Mouse (Mus musculus) lung, postnatal 14 days (tissue): ENCODE results near the gene Icam5.
"Not testable (repeated sequence)": the region's sequence is repeated elsewhere in the genome, so short reads cannot be mapped to it uniquely, and the experiment has no call there.

Source experiments
- DNase-seq: peaks from one replicate; pipeline ENCODE4 v3.0.0; 2021

Icam5 gene

GRCm38 (mm10) chr9:21031896-21032351 lies at the start of gene Icam5:
TSS of gene Icam5 (plus strand) at chr9:21032073.
- DNase-seq = no peak

GRCm38 (mm10) chr9:20982171-20982570 lies 49.7 kb upstream of the Icam5 start:
- no peak for DNase-seq

DNA sequence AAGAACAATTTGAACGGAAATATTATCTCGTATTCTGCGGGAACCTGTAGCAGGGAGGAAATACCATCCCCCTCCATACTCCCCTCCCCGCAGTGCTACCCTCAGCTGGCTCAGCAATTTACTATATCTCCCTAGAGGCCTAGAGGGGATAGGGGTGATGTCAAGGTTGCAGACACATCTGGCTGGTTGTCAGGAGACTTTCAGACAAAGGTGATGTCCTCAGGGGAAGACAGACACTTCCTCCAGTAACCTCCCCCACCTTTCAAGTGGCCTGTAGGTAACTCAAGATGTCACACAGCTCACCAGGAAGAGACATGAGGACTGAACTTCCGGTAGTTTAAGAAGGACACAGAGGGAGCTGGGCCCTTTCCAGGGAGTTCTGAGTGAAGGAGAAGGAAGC lies 48.7 kb upstream of the Icam5 start:
- no peak for DNase-seq

GRCm38 (mm10) chr9:20986952-20987686 lies 44.8 kb upstream of the Icam5 start:
- no peak for DNase-seq

GRCm38 (mm10) chr9:20987953-20988352 lies 43.9 kb upstream of the Icam5 start:
- DNase-seq = no peak

GRCm38 (mm10) chr9:20990861-20991260 lies 41.0 kb upstream of the Icam5 start:
- peak; percentile 71 for DNase-seq

GRCm38 (mm10) chr9:20991587-20991986 lies 40.3 kb upstream of the Icam5 start:
- DNase-seq = no peak

- DNase-seq = peak; percentile 87
Measured at GRCm38 (mm10) chr9:20993165-20993898, 38.5 kb upstream of the Icam5 start.

DNA sequence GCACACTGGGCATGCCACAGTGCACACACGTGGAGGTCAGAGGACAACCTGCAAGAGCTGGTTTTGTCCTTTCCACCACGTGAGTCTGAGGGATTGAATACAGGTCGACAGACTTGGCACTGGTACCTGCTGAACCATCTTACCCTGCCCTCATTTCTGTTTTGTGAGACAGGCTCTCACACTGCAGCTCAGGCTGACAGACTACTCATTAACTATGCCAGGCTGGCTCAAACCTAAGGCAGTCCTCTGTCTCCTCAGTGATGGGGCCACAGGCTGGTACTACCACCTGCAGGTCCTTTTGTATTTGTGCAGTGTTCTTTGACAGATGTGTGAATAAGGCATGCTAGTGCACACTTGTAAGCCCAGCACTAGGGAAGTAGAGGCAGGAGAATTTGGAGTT lies 36.8 kb upstream of the Icam5 start:
- no peak for DNase-seq

DNA sequence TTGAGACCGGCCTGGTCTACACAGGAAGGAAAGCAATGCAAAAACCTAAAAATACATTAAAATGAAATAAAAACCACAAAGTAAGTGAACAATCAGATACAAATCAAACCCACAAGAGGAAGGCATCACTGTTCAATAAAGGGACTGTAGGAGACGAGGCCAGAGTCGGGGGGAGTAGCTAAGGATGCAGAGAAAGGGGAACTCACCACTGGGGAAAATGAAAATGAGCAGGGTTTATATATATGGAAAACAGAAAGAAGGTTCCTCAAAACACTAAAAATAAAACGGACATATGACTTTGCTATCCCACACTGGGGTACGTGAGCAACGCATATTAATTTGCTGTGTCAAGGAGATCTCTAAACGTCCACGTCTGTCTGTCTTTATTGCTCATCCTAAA lies 34.8 kb upstream of the Icam5 start:
- no peak for DNase-seq

GRCm38 (mm10) chr9:20998337-20998736 lies 33.5 kb upstream of the Icam5 start:
- not testable (repeated sequence) for DNase-seq

GRCm38 (mm10) chr9:21000811-21001210 lies 31.1 kb upstream of the Icam5 start:
- DNase-seq = no peak

DNA sequence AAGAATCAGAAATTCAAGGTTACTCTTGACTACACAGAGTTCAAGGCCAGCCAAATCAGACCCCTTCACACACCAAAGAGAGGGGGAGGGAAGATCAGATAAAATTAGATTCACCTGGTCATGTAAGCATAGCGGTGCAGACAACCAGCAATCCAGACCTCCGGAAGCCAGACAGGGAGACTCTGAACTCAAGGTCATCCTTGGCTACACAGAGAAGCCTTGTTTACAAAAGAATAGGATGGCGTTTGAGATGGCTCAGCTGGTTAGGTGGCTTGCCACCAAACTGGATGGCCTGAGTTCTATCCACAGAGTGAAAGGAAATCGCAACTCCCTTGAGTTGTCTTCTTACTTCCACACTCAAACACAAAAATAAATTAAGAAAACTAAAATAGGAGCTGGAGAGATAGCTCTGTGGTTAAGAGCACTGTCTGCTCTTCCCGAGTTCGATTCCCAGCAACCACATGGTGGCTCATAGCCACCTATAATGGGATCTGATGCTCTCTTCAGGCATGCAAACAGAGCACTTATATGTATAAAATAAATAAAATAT lies 30.1 kb upstream of the Icam5 start:
- no peak for DNase-seq

GRCm38 (mm10) chr9:21002270-21002626 lies 29.6 kb upstream of the Icam5 start:
- DNase-seq = no peak

- DNase-seq = peak; percentile 91
Measured at GRCm38 (mm10) chr9:21002627-21003551, 29.0 kb upstream of the Icam5 start, which contains the start of gene Mrpl4. TSS of gene Mrpl4 (plus strand) at chr9:21002738.

DNA sequence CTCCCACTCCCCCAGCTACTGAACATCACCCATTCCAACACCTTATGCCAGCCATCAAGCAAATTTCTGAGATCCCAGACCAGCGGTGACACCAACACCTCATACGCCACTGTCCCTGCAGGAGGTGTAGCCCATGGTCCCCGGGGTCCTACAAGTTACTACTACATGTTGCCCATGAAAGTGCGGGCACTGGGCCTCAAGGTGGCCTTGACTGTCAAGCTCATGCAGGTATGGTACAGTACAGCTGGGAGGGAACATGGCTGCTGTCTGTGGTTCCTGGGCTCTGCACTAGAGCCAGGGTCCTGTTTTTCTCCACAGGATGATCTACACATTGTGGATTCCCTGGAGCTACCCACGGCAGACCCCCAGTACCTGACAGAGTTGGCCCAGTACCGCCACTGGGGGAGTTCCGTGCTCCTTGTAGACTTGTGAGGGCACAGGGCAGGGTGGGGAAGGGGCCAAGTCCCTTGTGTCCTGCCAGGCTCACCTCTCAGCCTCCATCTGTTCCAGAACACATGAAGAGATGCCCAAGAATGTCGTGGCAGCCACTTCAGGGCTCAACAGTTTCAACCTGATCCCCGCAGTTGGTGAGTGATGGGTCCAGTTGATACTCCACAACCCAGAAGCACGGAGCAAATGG lies 24.4 kb upstream of the Icam5 start:
- DNase-seq = no peak

DNA sequence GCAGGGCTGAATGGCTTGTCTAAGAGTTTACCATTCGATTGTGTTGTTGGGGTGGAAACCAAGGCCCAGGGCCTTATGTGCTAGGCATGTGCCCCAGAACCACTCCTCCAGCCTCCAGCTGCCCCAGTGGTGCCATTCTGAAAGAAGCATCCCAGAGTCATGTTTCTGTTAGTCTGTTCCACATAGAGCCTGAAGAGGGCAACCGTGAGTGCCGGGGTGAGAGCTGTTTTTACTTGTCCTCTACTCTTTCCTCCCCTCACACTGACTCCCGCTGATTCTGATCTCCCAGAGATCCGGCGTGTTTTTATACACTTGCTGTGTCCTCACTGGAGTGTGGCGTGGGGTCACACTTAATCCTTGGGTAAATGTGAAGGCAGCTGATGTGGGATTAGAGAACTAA lies 23.9 kb upstream of the Icam5 start:
- no peak for DNase-seq

GRCm38 (mm10) chr9:21010362-21010761 lies 21.5 kb upstream of the Icam5 start:
- DNase-seq = no peak

DNA sequence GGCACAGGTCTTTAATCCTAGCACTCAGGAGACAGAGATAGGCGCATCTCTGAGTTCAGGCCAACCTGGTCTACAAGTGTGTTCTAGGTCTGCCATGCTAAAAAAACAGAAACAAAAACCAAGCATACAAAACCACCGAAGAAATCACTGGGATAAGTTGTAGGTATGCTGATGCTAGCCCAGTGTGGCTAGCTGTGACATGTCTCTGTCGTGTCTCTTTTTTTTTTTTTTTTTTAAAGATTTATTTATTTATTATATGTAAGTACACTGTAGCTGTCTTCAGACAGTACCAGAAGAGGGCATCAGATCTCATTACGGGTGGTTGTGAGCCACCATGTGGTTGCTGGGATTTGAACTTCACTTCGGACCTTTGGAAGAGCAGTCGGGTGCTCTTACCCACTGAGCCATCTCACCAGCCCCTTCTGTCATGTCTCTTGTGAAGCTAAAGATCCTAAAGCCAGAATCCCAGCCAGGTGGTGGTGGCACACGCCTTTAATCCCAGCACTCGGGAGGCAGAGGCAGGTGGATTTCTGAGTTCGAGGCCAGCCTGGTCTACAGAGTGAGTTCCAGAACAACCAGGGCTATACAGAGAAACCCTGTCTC lies 20.8 kb upstream of the Icam5 start:
- DNase-seq = not testable (repeated sequence)

GRCm38 (mm10) chr9:21011846-21012312 lies 20.0 kb upstream of the Icam5 start:
- DNase-seq = peak; percentile 67

DNA sequence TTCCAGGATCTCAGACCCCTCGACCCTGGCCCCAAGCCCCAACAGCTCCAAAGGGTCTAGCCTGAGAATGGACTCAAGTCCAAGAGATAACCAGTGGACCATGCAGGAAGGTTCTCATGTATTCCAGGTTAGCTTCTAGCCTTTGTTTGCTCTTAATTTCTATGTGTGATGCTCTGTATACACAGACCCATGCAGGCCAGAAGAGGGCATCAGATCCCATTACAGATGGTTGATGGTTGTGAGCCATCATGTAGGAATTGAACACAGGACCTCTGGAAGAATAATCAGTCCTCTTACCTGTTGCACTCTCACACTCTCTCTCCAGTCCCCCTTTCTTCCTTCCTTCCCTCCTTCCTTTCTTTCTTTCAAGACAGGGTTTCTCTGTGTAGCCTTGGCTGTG lies 19.5 kb upstream of the Icam5 start:
- DNase-seq = no peak
